Mouse (Mus musculus) frontal cortex, postnatal 14 days (tissue): ENCODE measurements around the gene Ddx23.

Experiments
- DNase-seq, 2 experiments: peaks; one replicate each; pipeline ENCODE4 v3.0.0; 2022; ENCODE audit warnings: low spot score in 2 of 2

The Ddx23 gene

DNA sequence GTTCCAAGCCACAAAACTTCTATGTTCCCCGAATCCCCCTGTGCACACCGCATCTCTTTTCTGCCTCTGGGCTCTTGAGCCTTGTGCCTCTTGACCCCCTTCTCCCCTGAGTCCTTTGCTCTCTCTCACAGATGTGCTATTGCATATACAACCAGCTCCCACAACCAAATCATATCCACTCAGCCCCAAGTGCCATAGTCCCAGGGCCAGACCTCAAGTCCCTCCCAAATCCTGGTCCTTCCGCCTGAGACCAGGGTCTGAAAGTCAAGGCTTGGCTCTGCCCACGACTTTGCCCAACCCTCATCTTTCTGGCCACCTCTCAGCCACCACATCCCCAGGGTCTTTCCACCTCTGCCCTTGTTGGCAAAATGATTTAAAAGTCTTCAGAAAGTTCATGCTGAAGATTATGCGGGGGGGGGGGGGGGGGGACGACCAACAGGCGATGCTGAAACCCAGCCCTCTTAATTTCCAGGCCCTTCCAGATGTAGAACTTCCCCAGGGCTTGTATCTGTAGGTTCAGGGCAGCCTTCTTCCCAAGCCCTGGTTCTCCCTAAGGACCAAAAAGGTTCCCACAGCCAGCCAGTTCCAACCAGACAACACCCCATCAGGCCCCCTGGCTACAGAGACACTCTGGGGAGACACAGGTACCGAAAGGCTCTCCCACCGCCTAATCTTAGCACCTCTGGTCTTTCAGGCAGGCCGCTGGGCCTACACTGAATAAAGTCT is 54.5 kb downstream of the Ddx23 start:
- no peak for DNase-seq

DNA sequence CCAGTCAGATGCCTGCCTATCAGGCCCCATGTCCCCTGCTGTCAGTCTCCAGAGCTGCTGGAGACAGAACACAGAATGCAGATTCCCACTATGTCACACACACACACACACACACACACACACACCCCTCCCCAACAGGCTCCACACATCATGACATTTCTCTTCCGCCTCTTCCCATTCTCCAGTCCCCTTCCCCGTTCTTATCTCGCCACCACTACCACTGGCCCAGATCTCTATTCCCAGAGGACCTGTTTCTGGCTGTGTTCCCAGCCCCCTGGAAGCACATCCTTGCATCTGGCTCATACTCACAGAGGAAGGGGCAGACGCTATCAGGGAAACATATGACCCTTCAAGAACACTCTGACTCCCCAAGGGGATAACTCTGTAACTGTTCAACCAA is 55.1 kb downstream of the Ddx23 start:
- no peak for DNase-seq

DNA sequence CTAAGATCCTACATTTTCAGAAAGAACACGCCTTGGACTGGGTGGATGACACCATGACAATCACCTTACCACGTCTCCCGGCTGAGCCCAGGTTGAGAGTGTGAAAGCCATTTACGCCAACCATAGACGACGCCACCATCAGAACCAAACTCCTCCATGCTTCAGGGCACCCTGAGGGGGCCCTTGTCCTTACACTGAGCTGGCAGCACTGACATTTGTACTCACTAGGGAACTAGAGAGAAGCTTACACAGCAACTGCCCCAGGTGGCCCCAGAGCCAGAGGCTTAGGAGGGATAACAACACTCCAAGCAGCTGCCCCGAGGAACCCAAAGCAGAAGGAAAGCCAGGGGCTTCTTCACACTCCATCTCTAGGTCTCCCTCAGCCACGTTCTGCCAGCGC is 56.0 kb downstream of the Ddx23 start:
- no peak for DNase-seq

DNA sequence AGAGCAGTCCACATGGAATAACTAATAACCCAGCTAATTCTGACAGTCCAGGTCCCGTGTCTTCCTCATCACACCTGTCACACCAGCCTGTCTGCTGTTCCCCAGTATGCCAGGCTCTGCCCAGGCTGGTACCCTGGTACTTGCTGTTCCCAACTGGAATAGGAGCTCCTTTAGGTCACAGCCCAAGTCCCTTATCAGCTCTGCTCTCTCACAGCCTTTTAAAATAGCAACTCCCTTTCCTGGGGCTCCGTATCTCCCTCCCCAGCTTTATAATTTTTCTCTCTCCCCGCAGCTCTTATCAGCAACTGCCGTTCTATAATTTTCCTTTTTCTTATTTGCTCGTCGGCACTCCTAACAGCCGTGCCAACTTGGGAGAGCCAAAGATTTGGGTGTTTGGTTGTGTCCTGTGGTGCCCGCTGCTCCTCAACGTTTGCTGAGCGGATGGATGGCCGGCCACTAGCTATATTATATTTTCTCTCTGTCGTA is 56.6 kb downstream of the Ddx23 start:
- DNase-seq, result no peak

DNA sequence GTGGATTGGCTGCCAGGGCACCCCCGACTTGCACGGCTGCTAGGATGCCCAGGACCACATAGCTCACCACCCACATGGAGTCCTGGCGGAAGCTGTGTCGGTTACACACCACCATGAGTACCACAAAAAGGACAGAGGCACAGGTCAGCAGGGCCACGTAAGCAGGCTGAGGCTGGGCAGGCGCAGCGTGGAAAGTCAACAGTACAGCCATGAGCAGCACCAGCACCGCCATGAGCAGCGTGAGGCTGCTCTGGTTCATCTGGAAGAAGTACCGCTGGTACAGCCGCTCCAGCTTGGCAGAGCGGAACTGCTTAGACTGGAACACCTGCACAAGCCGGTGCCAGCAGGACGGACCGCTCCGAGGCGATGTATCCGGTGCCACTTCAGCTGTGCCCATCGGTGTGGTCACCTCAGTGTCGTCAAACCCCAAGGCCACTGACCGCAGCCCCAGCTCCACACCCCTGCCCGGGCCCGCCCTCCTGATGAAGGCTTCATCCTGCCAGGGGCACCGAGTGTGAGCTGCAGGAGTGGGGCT is 58.6 kb downstream of the Ddx23 start:
- DNase-seq, result no peak

DNA sequence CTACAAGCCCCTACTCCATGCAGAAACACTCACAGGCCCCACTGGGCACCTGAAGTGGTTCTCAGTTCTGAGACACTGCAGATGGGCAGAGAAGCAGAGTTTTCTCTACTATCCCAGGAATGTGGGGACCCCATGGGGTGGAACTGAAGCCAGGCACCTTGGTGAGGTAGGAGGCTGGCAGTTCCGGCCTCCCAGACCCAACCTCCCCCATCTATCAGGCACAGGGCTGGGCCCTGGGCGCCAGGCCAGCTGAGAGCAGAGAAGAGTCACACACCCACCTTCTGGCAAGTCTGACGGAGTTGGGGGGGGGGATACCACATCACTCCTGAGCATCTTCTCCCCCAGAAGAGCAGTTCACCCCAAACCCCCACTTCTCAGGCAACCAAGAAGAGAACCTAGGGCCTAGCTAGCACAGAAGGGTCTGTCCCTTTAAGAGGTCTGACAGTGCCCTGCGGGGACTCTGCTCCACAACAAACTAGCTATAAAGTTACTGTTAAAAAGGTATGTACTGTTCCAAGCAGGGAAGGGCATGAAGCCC is 59.7 kb downstream of the Ddx23 start:
- no peak for DNase-seq

DNA sequence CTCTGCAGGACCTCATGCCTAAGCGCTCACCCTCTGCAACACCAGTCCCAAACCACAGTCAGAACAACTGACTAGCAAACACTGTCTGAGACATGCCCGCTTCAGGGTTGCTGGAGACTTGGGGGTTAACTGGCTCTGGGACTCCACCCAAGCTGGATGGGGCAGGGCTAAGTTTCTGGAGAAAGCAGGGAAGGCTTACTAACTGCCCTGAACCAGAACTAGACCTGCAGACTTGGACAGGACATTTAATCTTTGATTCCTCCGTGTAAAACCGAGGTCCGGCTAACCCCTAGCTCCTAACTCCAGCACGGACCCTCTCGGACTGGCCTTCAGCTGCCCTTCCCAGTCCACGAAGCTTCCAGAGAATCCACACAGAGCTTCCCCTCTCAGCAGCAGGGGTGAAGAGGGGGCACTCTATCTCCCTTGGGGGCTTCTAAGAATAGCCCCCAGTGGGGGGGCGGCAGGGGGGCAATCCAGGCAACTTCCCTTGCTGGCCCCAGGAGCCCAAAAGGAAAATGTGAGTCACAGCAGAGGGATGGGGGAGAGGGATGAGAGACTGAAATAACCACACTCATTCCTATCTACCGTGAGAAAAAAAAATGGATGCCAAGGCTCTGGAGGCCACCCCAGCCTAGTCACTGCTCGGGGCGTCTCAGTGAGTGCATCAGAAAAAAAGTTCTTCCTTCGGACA is 60.4 kb downstream of the Ddx23 start:
- DNase-seq, result no peak

DNA sequence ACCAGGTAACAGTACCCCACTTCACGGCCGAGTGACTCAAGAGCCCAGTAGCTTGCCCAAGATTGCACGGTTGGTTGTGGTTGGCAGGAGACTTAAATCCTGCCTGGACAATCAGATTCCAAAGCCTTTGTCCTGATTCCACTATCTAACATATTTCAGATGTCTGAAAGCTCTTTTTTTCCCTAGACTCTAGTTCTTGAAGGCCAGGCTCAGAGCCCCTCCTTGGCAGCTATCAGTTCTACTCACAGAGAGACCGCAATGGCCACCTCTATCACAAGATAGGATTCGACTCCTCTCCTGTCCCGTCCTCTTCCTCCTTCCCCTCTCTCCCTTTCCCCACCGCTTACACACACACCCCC is 60.9 kb downstream of the Ddx23 start:
- DNase-seq, result no peak

DNA sequence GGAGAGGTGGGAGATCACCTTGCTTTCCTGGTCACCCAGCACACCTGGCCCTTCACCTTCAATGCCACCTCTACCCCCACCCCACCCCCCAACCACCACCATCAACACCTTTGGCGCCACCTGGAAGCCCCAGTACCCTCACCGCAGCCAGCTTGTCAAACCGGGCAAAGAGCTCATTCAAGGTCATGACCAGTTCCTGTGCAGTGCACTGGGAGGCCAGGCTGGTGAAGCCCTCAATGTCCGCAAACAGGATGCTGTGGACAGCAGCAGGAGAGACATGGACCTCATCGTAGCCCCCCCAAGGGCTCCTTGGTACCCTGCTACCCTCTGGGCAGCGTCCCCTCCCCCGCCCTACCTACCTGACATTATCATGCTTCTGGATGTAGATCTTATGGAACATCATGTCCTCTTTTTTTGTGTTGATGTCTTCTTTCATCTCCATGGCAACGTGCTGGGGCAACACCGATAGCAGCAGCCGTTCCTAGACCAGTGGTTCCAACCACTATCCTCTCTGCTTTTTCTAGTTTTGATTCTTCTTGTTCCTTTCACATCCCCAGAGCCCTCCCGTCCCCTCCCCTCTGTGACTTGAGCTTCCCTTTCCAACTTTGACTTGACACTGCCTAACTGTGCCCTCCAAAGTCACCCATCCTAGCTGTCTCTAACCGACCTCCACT is 62.5 kb downstream of the Ddx23 start:
- no peak for DNase-seq

DNA sequence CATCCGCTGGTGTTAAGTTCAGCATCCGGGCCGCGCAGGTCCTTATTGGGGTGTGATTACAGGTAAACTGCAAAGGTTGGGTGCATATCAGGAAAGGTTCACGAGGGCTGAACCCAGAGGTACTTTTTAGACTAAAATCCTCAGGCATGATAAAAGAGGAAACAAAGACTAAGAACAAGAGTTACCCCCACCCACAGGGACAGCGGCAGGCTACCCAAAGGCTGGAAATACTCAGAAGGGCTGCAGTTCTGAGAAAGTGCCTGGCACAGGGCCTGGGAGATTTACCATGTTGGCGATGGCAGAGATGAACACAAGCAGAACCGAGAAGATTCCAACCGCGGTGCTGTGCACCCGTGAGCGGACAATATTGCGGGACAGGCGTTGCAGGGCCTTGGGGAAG is 66.1 kb downstream of the Ddx23 start:
- DNase-seq, result no peak
